Mouse (Mus musculus): ENCODE results near the gene Gm6793.

Gene Gm6793

DNA sequence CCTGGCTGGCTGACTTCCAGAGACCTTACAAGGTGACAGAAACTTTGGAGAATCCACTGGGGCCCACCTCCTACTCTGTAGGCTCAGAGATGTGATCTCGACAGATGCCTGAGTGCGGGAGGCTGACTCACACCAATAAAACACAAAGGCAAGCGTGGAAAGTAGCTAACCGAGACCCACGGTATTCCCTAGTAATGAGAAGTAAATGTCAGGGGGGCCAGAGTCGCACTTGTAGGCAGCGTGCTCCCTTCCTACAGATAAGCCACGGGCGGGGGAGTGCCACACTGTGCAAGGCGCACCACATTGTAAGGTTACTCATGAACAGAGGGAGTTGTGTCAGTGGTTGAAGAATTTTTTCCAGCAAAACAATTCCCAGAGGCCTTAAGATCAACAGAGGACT lies 30.3 kb downstream of the Gm6793 start:
- no peak for DNase-seq (ENCODE audit: low read depth, low spot score)

DNA sequence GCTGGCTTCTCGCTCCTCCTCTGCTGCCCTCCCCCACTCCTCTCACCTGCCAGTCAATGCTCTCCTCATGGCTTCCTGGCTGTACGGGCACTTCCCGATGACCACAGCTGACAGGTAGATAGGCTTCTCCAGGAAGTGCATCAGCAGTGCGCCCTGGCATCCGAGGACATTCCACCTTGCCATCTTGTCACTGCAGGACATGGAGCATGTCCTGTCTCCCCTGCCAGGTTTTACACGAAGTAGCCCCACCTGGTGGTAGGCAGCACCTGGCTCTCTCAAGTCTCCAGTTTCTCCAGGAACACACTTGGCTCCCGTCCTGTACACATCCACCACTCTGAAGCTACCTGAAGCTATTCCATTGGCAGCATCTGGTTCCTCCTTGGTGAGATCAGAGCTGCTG lies 32.7 kb downstream of the Gm6793 start:
- DNase-seq (ENCODE audit: low read depth, low spot score) = no peak

GRCm38 (mm10) chr8:111978147-111978546 lies 36.7 kb downstream of the Gm6793 start:
- no peak for DNase-seq (ENCODE audit: low read depth, low spot score)

GRCm38 (mm10) chr8:111976326-111976725 lies 38.5 kb downstream of the Gm6793 start:
- no peak for DNase-seq (ENCODE audit: low read depth, low spot score)

GRCm38 (mm10) chr8:111975706-111976105 lies 39.1 kb downstream of the Gm6793 start:
- no peak for DNase-seq (ENCODE audit: low read depth, low spot score)

DNA sequence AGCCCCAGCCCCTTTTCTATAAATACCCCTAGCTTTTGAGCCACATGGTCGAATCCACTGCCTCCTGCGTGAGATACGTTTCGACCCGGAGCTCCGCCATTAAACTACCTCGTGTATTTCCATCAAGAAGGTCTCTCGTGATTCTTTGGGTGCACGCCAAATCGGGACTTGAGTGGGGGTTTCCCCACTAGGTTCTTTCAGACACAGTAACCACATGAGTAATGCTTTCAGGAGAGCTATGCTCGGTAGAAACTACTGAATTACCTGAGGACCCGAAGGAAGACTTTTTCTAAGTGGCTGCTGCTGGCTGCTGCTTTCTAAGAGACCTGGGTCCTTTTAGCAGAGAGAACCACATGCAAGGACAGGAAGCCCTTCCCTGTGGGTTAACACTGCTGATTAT lies 40.7 kb downstream of the Gm6793 start:
- no peak for DNase-seq (ENCODE audit: low read depth, low spot score)

DNA sequence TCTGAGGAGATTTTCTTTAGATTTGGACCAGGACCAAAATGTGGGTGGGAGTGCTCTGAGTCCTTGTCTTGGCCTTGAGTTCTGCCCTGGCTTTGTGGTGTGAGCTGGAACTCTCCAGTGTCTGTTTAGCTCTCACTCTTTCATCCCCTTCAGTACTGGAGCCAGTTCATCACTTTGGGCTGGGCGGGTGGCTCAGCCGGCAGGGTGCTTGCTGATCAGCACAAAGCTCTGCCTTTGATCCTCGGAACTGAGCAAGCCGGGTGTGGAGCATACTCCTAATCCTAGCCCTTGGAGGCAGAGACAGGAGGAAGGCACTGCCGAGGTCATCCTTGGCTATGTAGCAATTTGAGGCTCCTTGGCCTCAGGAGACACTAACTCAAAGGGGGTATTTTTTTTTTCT lies 45.8 kb downstream of the Gm6793 start:
- no peak for DNase-seq (ENCODE audit: low read depth, low spot score)

GRCm38 (mm10) chr8:111968541-111968940 lies 46.3 kb downstream of the Gm6793 start:
- DNase-seq (ENCODE audit: low read depth, low spot score) = no peak

DNA sequence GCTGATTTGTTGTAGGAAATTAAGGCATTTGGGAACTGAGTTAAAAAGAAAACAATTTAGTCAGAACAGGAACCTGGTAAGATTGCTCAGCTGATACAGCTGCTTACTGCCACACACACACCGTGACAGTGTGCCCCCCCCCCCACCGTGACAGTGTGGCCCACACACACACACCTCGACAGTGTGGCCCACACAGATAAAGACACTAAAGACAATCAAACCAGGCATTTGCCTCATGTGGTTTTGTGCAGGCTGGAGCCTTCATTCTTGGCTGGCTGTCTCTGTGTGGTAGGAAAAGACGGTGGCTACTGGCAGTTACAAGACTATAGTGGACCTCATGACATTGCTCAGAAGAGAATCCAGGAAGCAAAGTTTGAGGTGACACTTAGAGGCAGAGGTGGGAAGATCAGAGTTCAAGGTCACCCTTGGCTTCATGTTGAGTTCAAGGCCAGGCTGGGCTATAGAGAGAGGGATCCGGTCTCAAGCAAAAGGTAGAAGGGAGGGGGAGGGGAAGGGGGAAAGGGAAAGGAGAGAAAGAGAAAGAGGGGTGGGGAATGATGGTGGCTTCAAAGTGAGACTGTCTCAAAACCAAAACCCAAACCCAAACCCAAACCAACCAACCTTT lies 47.5 kb downstream of the Gm6793 start:
- DNase-seq (ENCODE audit: low read depth, low spot score) = no peak

- no peak for DNase-seq (ENCODE audit: low read depth, low spot score)
These were observed 49.8 kb downstream of the Gm6793 start for GRCm38 (mm10) chr8:111964849-111965561.

DNA sequence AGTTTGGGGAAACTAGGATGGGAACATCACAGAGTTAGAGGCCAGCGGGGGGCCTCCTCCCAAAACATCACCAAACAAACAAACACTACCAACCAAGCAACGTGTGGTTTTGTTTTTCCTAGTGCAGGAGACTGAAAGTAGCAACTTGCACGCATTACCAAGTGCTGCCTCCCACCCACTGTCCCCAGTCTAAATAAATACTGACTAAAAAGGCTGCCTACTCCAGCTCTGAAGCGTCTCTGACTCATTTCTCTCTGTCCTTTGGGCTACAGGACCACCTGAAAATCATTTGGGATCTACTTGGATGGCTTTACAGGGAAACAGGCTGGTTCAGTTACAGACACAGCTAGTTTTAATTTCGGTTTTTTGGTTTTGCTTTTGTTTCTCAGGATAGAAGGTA lies 50.5 kb downstream of the Gm6793 start:
- no peak for DNase-seq (ENCODE audit: low read depth, low spot score)

DNA sequence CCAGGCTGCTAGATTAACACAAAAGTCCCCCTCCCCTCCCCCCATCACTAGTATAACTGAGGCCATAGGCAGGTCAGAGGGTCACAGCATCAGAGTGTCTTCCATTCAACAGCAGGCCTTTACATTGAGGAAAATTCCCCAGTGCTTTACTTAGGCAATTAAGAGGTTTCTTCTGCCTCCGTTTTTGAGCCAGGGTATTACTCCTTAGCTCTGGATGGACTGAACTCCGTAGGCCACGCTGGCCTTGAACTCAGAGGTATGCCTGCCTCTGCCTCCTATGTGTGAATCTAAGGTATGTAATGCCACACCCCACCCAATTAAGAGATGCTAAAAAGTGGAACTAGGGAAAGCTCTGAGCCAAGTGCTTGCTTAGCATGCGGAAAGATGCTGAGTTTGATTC lies 51.3 kb downstream of the Gm6793 start:
- DNase-seq (ENCODE audit: low read depth, low spot score) = no peak
